Mouse (Mus musculus) kidney, adult 2 months (tissue): ENCODE results near the gene Tmc7.

ENCODE experiments used
- CTCF ChIP-seq: fragments of 200-500 bp; conservative IDR thresholded peaks from 2 replicates; pipeline ENCODE4 v1.5.1; 2011; ENCODE audit warnings: low read depth, mild to moderate bottlenecking, control low read depth, low read length, moderate library complexity, mixed read lengths; ENCODE audit not compliant: insufficient read depth, insufficient read length
- POLR2A ChIP-seq: fragments of 200-500 bp; IDR thresholded peaks from one replicate; pipeline ENCODE4 v1.6.1; 2011; ENCODE audit warnings: low read depth, low read length, control low read depth

DNA sequence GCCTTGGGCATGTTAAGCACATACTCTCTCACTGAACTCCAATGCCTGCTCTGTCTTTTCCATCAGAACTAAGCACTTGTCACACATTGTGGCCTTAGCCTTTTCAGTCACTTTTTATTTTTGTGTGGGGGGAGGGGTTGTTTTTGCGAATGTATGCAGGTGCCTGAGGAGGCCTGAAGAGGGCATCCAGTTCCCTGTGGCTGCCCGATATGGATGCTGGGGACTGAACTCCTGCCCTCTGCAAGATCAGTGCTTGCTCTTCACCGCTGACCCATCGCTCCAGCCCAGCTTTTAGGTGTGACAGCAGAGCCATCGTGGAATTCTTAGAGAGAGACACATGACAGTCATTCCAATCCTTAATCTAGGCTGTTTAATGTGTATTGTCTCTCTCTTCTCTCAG is 13.2 kb downstream of the Tmc7 start:
- no peak for TF ChIP-seq POLR2A
- no peak; the same call in 1 of the 2 replicates for TF ChIP-seq CTCF
